Mouse (Mus musculus) liver, embryonic 16.5 days (tissue): ENCODE data around the gene Nos3. TPM values are rescaled to one million over a fixed set of nuclear protein-coding genes. Genes with fewer than 3 reads are reported as not detected.

ENCODE experiments used
- ATAC-seq: fragments of 200-750 bp; cut with Nextera tagmentation; 2 replicates; pipeline ENCODE4 v1.8.0; 2017; ENCODE audit warnings: low read depth, mild to moderate bottlenecking, moderate number of reproducible peaks, moderate library complexity
- H3K27ac ChIP-seq: fragments of 300-500 bp; sonication (generic); 2 replicates; pipeline ENCODE4 v1.5.1; 2014; ENCODE audit warnings: mild to moderate bottlenecking, low read length
- H3K27me3 ChIP-seq: fragments of 300-500 bp; sonication (generic); 2 replicates; pipeline ENCODE4 v1.6.1; 2014; ENCODE audit warnings: low read depth, low read length, mixed read lengths; ENCODE audit not compliant: control insufficient read depth, insufficient read depth
- H3K36me3 ChIP-seq: fragments of 300-500 bp; sonication (generic); 2 replicates; pipeline ENCODE4 v1.6.1; 2014; ENCODE audit warnings: mild to moderate bottlenecking; ENCODE audit not compliant: control insufficient read depth, insufficient read depth
- H3K4me1 ChIP-seq: fragments of 300-500 bp; sonication (generic); 2 replicates; pipeline ENCODE4 v1.6.1; 2014; ENCODE audit warnings: low read depth, low read length, mixed read lengths; ENCODE audit not compliant: control insufficient read depth
- H3K4me2 ChIP-seq: fragments of 300-500 bp; sonication (generic); 2 replicates; pipeline ENCODE4 v1.6.1; 2014; ENCODE audit warnings: low read depth, low read length, mixed read lengths
- H3K4me3 ChIP-seq: fragments of 300-500 bp; sonication (generic); 2 replicates; pipeline ENCODE4 v1.5.1; 2014; ENCODE audit warnings: low read depth, mild to moderate bottlenecking, low read length
- H3K9ac ChIP-seq: fragments of 300-500 bp; sonication (generic); 2 replicates; pipeline ENCODE4 v1.6.1; 2014; ENCODE audit warnings: low read depth, low read length
- H3K9me3 ChIP-seq: fragments of 300-500 bp; sonication (generic); replicated peaks from 2 replicates; pipeline ENCODE4 v1.6.1; 2016; ENCODE audit warnings: low read length; ENCODE audit not compliant: control insufficient read depth
- whole genome bisulfite sequencing: fragments of 180-500 bp; shearing (Covaris S2); extraction: QIAGEN DNeasy Blood & Tissue Kit; methylation state at CpG from one replicate; pipeline ENCODE4 v1.1.7; 2014; ENCODE audit not compliant: insufficient replicate concordance; 5-methylcytosine and 5-hydroxymethylcytosine counted together
- polyA plus RNA-seq: library from polyadenylated mRNA; unstranded; fragments of >200 nt; fragmentation: Nextera tagmentation; extraction: Ambion mirVana; gene quantifications from 2 replicates; pipeline ENCODE4 v1.2.1, GENCODE M21; 2015

Nos3 gene
- polyA plus RNA-seq, 1 experiment from 2014 or later, result 2.2 TPM

DNA sequence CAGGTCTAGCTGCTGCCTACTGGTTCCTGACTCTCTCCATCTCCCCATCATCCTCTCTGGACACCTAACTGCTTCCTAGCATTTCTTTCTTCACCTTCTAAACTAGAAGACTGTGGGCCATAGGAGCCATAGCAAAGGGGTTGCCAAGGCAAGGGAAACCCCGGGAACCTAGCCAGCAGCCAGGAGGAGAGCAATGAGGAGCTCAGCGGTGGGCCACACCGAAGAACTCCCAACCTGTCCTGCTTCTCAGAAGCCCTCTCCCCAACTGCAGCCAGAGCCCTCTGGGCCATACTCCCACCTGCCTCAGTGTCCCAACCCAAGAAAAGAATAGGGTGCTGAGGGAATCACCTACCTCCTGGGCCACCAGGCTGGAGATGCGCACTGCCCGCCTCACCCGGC lies 35.8 kb upstream of the Nos3 start:
- Histone ChIP-seq H3K36me3 (no peaks in the 10 kb centered on the region), H3K4me2 (no peak overlapping the region), H3K4me3 (no peak overlapping the region), H3K27ac (no peak overlapping the region), H3K9ac (no peak overlapping the region), H3K4me1 (no peaks in the 10 kb centered on the region; the same call in 1 of the 2 replicates), H3K9me3 (no peaks in the 10 kb centered on the region), H3K27me3 (peaks cover 3% of the 10 kb centered on the region; the same call in 1 of the 2 replicates)
- ATAC-seq, result no peak
- WGBS, result 73% methylated on average over 6 of the region's 6 CpGs

- ATAC-seq, result no peak
- Histone ChIP-seq H3K9ac (no peak overlapping the region), H3K9me3 (no peaks in the 10 kb centered on the region), H3K36me3 (no peaks in the 10 kb centered on the region), H3K4me3 (no peak overlapping the region), H3K4me2 (peak overlapping the region; percentile 8; the same call in 1 of the 2 replicates), H3K27me3 (peaks cover 3% of the 10 kb centered on the region; the same call in 1 of the 2 replicates), H3K27ac (no peak overlapping the region), H3K4me1 (no peaks in the 10 kb centered on the region; the same call in 1 of the 2 replicates)
- WGBS, result 4% methylated on average over 27 of the region's 27 CpGs
These were observed 35.2 kb upstream of the Nos3 start for GRCm38 (mm10) chr5:24329212-24329964.

DNA sequence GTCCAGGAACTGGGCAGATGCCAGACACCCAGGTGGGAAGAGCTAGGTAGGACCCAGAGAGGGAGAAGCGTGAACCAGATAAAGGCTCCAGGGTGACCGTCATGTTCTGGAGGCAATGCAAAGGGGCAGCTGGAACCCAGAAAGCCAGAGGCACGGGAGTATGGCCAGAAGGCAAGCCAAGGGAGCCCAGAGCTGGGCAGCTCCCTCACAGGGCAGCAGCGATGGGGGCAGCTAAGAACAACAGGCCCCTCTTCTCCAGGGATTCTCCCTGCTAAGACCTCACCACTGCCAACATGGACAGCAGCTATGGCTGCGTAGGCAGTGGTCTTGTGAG lies 34.7 kb upstream of the Nos3 start:
- 32% methylated on average over 5 of the region's 5 CpGs for WGBS
- Histone ChIP-seq H3K27ac (no peak overlapping the region), H3K4me3 (no peak overlapping the region), H3K9ac (no peak overlapping the region), H3K4me2 (no peak overlapping the region), H3K36me3 (no peaks in the 10 kb centered on the region), H3K27me3 (peaks cover 3% of the 10 kb centered on the region; the same call in 1 of the 2 replicates), H3K4me1 (no peaks in the 10 kb centered on the region; the same call in 1 of the 2 replicates), H3K9me3 (no peaks in the 10 kb centered on the region)
- ATAC-seq, result no peak

- 56% methylated on average over 4 of the region's 4 CpGs for WGBS
- Histone ChIP-seq H3K9me3 (no peaks in the 10 kb centered on the region), H3K4me1 (no peaks in the 10 kb centered on the region; the same call in 1 of the 2 replicates), H3K4me3 (no peak overlapping the region), H3K9ac (no peak overlapping the region), H3K4me2 (no peak overlapping the region), H3K36me3 (no peaks in the 10 kb centered on the region), H3K27me3 (peaks cover 3% of the 10 kb centered on the region; the same call in 1 of the 2 replicates), H3K27ac (no peak overlapping the region)
- ATAC-seq, result no peak
These were observed 32.2 kb upstream of the Nos3 start for GRCm38 (mm10) chr5:24332401-24332800.

- Histone ChIP-seq H3K27ac (no peak overlapping the region), H3K9me3 (no peaks in the 10 kb centered on the region), H3K4me1 (no peaks in the 10 kb centered on the region), H3K4me3 (no peak overlapping the region), H3K27me3 (peaks cover under 1% of the 10 kb centered on the region; the same call in 1 of the 2 replicates), H3K4me2 (no peak overlapping the region), H3K9ac (no peak overlapping the region), H3K36me3 (no peaks in the 10 kb centered on the region)
- ATAC-seq, result no peak
- WGBS, result 26% methylated on average over 3 of the region's 3 CpGs
These were observed 29.9 kb upstream of the Nos3 start for GRCm38 (mm10) chr5:24334749-24335148.

DNA sequence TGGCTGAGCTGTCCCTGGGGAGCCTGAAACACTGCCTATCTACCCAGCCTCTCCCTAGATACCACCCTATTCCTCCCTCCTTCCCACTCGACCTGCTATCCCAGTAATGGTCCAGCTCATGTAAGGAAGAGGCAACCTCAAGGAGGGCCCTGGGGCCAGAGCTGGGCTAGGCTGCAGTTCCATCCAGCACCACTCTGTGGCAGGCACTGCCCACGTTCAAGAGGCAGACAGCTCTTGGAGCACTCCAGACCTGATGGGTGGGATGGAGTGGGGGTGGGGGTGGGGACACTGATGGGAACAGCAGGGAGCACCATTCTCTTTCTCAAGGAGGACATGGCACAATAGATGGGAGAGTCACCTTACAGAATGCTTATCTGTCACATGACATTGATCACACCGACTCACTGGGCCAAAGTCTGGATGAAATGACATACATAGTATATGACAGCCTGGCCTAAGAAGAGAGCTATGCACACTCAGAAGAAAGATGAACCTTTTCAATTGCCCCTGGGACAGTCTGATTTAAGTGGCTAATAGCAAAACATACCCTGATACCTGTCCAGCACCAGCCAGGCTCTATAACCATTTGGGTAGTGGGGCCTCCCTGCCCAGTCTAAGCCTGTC lies 28.6 kb upstream of the Nos3 start:
- no peaks in the 10 kb centered on the region for H3K9me3 ChIP-seq
- H3K4me1 ChIP-seq, result no peaks in the 10 kb centered on the region
- 20% methylated on average over 3 of the region's 3 CpGs for WGBS
- H3K27me3 ChIP-seq, result no peaks in the 10 kb centered on the region; the same call in 1 of the 2 replicates
- H3K27ac ChIP-seq, result no peak overlapping the region
- H3K9ac ChIP-seq, result no peak overlapping the region
- no peaks in the 10 kb centered on the region for H3K36me3 ChIP-seq
- H3K4me3 ChIP-seq, result no peak overlapping the region
- peak; percentile 55; the same call in 1 of the 2 replicates for ATAC-seq
- H3K4me2 ChIP-seq, result no peak overlapping the region

- Histone ChIP-seq H3K4me1 (no peaks in the 10 kb centered on the region), H3K27ac (no peak overlapping the region), H3K9me3 (no peaks in the 10 kb centered on the region), H3K9ac (no peak overlapping the region), H3K4me3 (no peak overlapping the region), H3K27me3 (no peaks in the 10 kb centered on the region; the same call in 1 of the 2 replicates), H3K4me2 (no peak overlapping the region), H3K36me3 (no peaks in the 10 kb centered on the region)
- ATAC-seq, result no peak
- WGBS, result 23% methylated on average over 9 of the region's 9 CpGs
These were observed 27.2 kb upstream of the Nos3 start for GRCm38 (mm10) chr5:24337366-24337765.

- WGBS, result 20% methylated on average over 2 of the region's 2 CpGs
- Histone ChIP-seq H3K4me2 (no peak overlapping the region), H3K4me3 (no peak overlapping the region), H3K4me1 (peaks cover 3% of the 10 kb centered on the region; the same call in 1 of the 2 replicates), H3K36me3 (no peaks in the 10 kb centered on the region), H3K9ac (no peak overlapping the region), H3K9me3 (no peaks in the 10 kb centered on the region), H3K27me3 (no peaks in the 10 kb centered on the region; the same call in 1 of the 2 replicates), H3K27ac (no peak overlapping the region)
- no peak for ATAC-seq
These were observed 26.8 kb upstream of the Nos3 start for GRCm38 (mm10) chr5:24337821-24338220.
